Mouse (Mus musculus) small intestine, adult 10 weeks (tissue): ENCODE data around the gene Smg1. TPM values are rescaled to one million over a fixed set of nuclear protein-coding genes. Genes with fewer than 3 reads are reported as not detected.

Experiments
- polyA plus RNA-seq: library from polyadenylated mRNA; stranded (reverse); fragments of 350-450 nt; fragmentation: Illumina TruSeq; extraction: RNeasy Lipid Tissue Mini Kit (QIAGEN cat#74804); gene quantifications from one replicate; pipeline ENCODE4 v1.2.3, GENCODE M21; 2014; ENCODE audit warnings: low replicate concordance

Gene Smg1
- 70.5 TPM for polyA plus RNA-seq

GRCm38 (mm10) chr7:118243453-118244385 is at the start of gene Smg1:
Gene Smg1 (minus strand): TSS chr7:118243670.

GRCm38 (mm10) chr7:118129430-118130041 is 113.9 kb downstream of the Smg1 start, which contains the start of gene Arl6ip1:
Gene Arl6ip1 (minus strand): TSS chr7:118129662.

GRCm38 (mm10) chr7:118115877-118116568 is 127.4 kb downstream of the Smg1 start, which contains the start of gene Rps15a:
Gene Rps15a (minus strand): TSS chr7:118116188.

Other genes starting within 250 kb of the Smg1 start
- 250 TPM for gene Rps15a, start 127.5 kb downstream of the Smg1 start, polyA plus RNA-seq
- 402 TPM for gene Arl6ip1, start 114.0 kb downstream of the Smg1 start, polyA plus RNA-seq
- 0.37 TPM for gene Syt17, start 204.6 kb upstream of the Smg1 start, polyA plus RNA-seq
- gene Itpripl2, start 248.3 kb upstream of the Smg1 start, polyA plus RNA-seq: 35.8 TPM